Mouse (Mus musculus) macrophage (primary cell): ENCODE data around the gene Cacna1i. TPM values are rescaled to one million over a fixed set of nuclear protein-coding genes. Genes with fewer than 3 reads are reported as not detected.

ENCODE experiments used
- H3K27ac ChIP-seq: fragments of 350-480 bp; formaldehyde crosslinking; 2 replicates; pipeline ENCODE4 v1.9.0; 2021
- H3K36me3 ChIP-seq: fragments of 350-480 bp; formaldehyde crosslinking; 2 replicates; pipeline ENCODE4 v1.9.0; 2021; ENCODE audit errors: inconsistent target
- H3K4me3 ChIP-seq: fragments of 350-480 bp; formaldehyde crosslinking; 2 replicates; pipeline ENCODE4 v1.9.0; 2021; ENCODE audit errors: inconsistent target
- H3K79me2 ChIP-seq: fragments of 350-480 bp; formaldehyde crosslinking; 2 replicates; pipeline ENCODE4 v1.9.0; 2021; ENCODE audit errors: inconsistent target
- whole genome bisulfite sequencing: methylation state at CpG from one replicate; pipeline ENCODE4 v1.1.7; 2026; ENCODE audit warnings: inconsistent platforms; ENCODE audit not compliant: missing documents; 5-methylcytosine and 5-hydroxymethylcytosine counted together
- polyA plus RNA-seq: library from polyadenylated mRNA; stranded (reverse); fragments of 250-400 nt; gene quantifications from 3 replicates; pipeline ENCODE4 v1.2.4, GENCODE M21; 2018; ENCODE audit warnings: inconsistent platforms

Cacna1i gene
- polyA plus RNA-seq, 1 experiment from 2014 or later = not detected

DNA sequence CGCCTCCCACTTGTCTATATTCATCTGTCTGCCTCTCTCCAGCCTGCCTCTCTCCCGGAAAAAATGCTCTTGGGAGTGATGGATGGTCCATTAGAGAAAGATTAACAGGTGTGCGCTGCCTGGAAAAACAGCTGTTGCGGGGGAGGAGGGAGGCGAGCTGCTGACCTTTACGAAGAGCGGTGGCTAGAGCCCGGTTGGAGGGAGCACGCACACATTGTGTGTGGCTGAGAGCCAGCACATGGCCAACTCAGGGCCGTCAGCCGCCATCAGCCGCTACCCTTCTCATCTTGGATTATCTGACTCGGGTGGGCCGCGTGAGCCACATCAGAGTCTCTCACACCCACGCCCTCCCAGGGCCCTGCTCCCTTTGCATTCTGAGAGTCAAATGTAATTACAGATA is 79.9 kb downstream of the Cacna1i start:
- no peak overlapping the region for H3K27ac ChIP-seq
- no peaks in the 10 kb centered on the region for H3K36me3 ChIP-seq
- H3K4me3 ChIP-seq = no peak overlapping the region
- whole genome bisulfite sequencing = 81% methylated on average over 15 of the region's 16 CpGs
- H3K79me2 ChIP-seq = no peaks in the 10 kb centered on the region

DNA sequence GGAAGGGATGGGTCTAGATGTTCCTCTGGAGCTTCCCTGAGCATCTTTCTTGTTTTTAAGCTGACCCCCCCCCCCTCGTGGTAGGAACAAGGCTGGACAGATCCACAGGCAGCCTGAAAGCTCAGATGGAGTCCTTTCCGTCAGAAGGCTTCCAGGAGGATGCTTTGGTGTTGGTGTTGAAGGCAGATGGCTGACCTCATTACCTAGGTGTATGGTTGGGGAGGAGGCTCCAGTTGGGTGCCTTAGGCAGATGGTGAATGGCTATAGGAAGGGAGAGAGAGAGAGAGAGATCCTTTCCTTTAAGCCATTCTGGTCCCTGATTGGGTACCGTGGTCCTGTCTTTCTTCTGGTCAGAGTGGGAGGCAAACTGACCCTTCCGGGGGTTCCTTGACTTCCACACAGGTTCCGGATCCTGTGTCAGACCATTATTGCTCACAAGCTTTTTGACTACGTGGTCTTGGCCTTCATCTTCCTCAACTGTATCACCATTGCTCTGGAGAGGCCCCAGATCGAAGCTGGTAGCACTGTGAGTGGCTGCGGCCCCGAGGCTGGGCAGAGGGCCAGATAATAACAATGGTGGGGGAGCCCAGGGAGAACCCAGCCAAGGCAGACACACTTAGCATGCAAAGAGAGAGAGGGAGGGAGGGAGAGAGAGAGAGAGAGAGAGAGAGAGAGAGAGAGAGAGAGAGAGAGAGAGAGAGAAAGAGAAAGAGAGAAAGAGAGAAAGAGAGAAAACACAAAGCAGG is 86.4 kb downstream of the Cacna1i start:
- H3K27ac ChIP-seq = no peak overlapping the region
- H3K79me2 ChIP-seq = no peaks in the 10 kb centered on the region
- H3K36me3 ChIP-seq = no peaks in the 10 kb centered on the region
- WGBS = 72% methylated on average over 9 of the region's 9 CpGs
- H3K4me3 ChIP-seq = no peak overlapping the region

DNA sequence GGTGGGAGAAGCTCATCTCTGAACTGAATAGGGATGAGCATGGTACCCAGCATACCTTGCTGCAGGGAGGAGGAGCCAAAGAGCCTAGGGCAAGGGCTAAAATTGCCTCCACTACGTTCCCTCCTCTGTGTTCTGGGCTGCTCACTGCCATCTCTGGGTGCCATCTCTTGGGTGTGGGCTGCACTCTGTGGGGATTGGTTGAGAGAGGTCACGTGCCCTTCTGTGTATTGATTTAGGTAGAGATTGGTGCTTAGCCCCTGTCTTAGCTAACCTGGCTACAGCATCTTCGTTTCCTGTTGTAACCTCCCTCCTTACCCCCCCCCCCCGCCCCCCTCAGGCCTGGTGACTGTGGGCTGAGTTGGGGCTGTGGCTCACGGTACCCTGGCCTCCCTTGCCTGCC is 87.8 kb downstream of the Cacna1i start:
- no peak overlapping the region for H3K4me3 ChIP-seq
- no peaks in the 10 kb centered on the region for H3K36me3 ChIP-seq
- no peaks in the 10 kb centered on the region for H3K79me2 ChIP-seq
- WGBS = 70% methylated on average over 5 of the region's 5 CpGs
- H3K27ac ChIP-seq = no peak overlapping the region

DNA sequence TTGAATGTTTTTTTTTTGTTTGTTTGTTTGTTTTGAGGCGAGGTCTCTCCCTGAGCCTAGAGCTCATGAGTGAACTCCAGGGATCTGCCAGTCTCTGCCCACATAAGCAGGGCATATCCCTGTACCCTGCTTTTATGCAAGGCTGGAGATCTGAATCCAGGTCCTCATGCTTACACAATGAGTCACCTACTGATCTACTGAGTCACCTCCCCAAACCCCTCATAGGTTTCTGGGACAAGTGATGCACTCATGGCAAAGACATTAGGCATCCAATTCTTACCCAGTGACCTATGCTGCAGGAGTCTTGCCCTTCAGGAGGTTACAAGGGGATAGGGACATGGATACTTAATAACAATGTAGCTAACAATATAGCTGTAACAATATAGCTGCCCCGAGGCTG is 100.1 kb downstream of the Cacna1i start:
- H3K4me3 ChIP-seq = no peak overlapping the region
- H3K36me3 ChIP-seq = no peaks in the 10 kb centered on the region
- WGBS = 100% methylated on average over 2 of the region's 2 CpGs
- no peak overlapping the region for H3K27ac ChIP-seq
- no peaks in the 10 kb centered on the region for H3K79me2 ChIP-seq

DNA sequence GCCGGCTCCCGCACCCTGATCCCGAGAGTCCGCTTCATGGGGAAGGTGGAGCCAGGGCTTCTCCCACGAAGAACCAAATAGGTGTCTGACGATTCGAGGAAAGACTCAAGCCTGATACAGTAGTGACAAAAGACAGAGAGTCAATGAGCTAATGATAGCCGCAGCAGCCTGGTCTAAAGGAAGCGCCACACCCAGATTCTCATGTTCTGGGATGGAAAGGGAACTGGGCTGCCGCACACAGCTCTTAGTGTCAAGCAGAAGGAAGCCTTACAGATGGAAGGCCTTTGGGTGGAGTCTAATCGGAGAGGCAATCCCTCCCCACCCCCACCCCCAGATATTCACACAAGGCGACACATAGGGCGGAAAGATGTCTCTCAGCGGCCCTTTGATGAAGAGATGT is 104.8 kb downstream of the Cacna1i start:
- H3K36me3 ChIP-seq = no peaks in the 10 kb centered on the region
- H3K4me3 ChIP-seq = no peak overlapping the region
- no peak overlapping the region for H3K27ac ChIP-seq
- 89% methylated on average over 11 of the region's 14 CpGs for WGBS
- H3K79me2 ChIP-seq = no peaks in the 10 kb centered on the region

DNA sequence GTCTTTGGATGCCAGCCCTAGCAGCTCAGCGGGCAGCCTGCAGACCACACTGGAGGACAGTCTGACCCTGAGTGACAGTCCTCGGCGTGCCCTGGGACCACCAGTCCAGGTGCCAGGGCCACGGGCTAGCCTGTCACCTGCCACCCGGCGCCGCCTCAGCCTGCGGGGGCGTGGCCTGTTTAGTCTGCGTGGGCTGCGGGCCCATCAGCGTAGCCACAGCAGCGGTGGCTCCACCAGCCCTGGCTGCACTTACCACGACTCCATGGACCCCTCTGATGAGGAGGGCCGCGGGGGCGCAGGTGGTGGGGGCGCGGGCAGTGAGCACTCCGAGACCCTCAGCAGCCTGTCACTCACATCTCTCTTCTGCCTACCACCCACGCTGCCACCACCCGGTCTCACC is 108.0 kb downstream of the Cacna1i start:
- Histone ChIP-seq H3K79me2 (no peaks in the 10 kb centered on the region), H3K4me3 (no peak overlapping the region), H3K27ac (no peak overlapping the region), H3K36me3 (no peaks in the 10 kb centered on the region)
- 79% methylated on average over 10 of the region's 22 CpGs for WGBS

DNA sequence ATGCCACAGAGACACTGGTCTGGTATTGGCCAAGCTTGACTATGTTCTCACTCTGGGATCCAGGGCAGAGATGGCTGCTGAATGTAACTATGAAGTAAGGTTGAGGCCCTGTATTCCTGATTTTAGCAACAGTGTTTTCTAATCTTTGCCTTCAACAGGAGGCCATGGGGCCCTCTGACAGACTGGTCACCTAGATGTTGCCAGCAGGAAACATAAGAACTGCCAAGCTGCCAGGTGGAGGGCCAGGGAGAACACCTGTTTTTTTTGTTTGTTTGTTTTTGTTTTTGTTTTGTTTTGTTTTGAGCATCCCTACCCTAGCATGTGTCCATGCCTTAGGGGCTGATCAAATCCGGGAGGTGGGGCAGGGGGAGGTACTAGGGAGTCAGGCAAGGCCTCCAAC is 112.4 kb downstream of the Cacna1i start:
- Histone ChIP-seq H3K4me3 (no peak overlapping the region), H3K36me3 (no peaks in the 10 kb centered on the region), H3K27ac (no peak overlapping the region), H3K79me2 (no peaks in the 10 kb centered on the region)
- WGBS = 94% methylated on average over 1 of the region's 1 CpGs

DNA sequence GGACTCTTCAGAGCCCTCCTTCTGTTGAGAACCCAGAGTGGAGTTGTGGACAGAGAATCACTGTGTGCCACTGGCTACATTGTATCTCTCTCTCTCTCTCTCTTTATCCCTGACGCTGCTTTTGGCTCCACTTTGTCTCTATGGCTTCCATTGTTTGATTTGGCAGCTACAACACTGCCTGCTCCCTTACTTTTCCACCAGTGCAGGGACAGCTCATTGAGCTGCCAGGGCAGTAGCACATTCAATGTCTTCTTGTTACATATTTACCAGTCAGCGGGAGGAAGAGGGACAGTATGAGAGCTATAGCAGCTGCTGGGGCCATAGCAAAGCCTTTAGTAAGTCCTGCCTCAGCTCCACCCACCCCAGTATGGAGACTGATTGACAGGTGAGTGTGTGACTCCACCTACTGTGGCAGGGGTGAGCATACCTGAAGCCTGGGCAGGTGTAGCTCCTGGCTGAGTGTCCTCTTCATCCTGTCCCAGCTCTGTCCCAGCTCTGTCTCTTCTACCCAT is 114.4 kb downstream of the Cacna1i start:
- Histone ChIP-seq H3K79me2 (no peaks in the 10 kb centered on the region), H3K4me3 (no peak overlapping the region), H3K27ac (no peak overlapping the region), H3K36me3 (no peaks in the 10 kb centered on the region)
- WGBS = 71% methylated on average over 2 of the region's 2 CpGs

DNA sequence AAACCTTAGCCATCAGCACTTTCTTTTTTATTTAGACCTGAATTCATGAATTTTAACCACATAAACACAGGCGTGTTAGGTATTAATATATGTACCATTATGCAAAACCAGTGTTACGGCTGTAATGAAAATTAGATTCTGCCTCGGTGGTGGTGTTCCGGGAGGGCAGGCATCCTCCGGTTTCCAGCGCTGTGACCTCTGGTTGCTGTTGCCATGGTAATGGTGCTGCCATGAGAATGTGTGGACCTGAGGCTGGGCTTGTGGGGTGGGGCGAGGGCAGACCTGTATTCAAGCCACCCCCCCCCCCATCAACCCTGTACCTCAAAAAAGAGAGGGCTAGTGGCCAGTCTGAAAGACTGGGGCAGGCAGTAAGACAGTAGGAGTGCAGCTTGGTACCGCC is 114.9 kb downstream of the Cacna1i start:
- Histone ChIP-seq H3K27ac (no peak overlapping the region), H3K4me3 (no peak overlapping the region), H3K36me3 (no peaks in the 10 kb centered on the region), H3K79me2 (no peaks in the 10 kb centered on the region)
- WGBS = 88% methylated on average over 8 of the region's 8 CpGs

DNA sequence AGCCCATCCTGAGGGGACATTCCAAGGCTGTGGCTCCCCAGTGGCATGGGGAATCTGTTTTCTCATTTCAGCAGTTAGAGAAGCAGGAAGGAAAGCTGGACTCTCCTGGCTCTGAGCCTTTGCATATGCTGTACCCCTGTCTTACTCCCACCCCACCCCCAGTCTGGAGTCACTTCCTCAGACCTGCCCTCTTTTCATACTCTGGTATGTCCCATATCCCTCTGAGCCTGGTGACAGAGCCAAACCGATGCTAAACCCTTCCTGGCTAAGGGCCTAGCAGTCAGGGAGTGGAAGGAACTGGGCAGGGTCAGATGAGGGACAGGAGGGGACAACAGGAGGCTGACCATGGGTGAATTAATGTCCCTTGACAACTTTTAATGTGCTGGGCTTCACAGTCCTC is 120.8 kb downstream of the Cacna1i start:
- no peak overlapping the region for H3K4me3 ChIP-seq
- no peaks in the 10 kb centered on the region for H3K79me2 ChIP-seq
- no peak overlapping the region for H3K27ac ChIP-seq
- 40% methylated on average over 1 of the region's 1 CpGs for WGBS
- no peaks in the 10 kb centered on the region for H3K36me3 ChIP-seq

DNA sequence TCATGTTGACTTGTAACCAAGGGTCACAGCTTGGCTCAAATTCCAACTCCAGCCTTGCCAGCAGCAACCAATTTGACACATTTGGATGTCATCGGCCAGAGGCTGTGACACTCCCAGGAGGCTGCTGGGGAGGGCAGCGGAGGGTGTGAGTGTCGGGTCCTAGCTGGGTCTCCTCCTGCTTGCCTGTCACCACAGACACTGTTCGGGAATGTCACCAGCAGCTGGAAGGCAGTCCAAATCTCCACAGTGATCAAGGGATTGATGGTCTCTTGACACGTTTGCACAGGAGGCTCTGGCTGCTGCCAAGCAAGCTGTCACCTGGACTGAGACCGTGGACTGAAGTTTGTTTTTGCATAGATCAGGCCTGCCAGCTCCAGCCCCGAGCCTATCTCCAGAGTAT is 123.6 kb downstream of the Cacna1i start:
- H3K4me3 ChIP-seq = no peak overlapping the region
- no peak overlapping the region for H3K27ac ChIP-seq
- WGBS = 92% methylated on average over 7 of the region's 7 CpGs
- H3K79me2 ChIP-seq = no peaks in the 10 kb centered on the region
- no peaks in the 10 kb centered on the region for H3K36me3 ChIP-seq

DNA sequence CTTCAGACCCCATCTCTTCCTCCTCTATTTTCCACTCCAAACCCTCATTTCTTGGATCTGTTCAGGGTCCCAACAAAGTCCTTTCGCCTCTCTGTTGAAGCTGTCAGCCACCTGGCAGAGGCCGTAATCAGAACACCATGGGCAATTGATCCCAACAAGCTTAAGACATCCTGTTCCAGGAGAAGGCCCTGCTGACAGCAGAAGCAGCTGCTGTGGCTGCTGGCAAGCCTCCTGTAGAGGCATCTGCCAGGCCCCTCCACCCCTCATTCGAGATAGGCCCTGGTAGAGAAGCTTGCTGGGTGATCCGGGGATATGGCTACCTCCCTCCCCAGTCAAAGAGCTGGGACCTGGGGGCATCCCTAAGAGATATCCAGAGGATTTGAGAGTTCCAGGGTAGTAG is 126.0 kb downstream of the Cacna1i start:
- no peaks in the 10 kb centered on the region for H3K36me3 ChIP-seq
- 87% methylated on average over 4 of the region's 4 CpGs for WGBS
- H3K79me2 ChIP-seq = no peaks in the 10 kb centered on the region
- H3K4me3 ChIP-seq = no peak overlapping the region
- no peak overlapping the region for H3K27ac ChIP-seq

DNA sequence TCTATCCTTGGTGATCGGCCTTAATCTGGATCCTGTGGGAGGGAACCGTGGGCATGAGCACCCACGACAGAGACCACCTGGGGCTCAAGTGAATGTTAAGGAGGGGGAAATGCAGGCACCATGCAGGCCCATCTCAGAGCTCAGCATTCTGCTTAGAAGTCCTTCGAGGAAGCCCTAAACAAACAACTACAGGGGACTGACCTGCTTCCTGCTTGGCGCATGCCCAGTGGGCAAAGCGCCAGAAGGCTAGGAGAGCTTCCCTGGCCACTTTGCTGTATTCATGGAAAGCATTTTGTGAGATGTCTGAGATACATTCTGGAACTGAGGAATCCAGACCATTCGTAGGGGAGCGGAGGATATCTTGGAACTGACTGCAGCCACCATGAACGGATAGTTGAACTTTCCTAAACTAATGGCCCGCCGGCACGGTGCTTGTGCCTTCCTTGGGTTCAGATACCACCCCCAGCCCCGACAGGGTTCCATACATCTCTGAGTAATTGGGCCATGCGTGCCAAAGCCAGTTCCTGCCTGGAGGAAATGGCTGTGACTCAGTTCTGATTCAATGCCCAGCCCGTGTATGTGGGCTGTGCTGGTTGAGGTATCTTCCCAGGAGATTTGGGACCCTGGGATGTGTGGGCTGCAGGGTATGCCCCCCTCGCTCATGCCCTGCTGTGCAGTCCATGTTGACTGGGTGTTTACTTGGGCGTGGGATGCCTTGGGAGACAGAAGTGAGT is 127.1 kb downstream of the Cacna1i start:
- 77% methylated on average over 17 of the region's 17 CpGs for WGBS

DNA sequence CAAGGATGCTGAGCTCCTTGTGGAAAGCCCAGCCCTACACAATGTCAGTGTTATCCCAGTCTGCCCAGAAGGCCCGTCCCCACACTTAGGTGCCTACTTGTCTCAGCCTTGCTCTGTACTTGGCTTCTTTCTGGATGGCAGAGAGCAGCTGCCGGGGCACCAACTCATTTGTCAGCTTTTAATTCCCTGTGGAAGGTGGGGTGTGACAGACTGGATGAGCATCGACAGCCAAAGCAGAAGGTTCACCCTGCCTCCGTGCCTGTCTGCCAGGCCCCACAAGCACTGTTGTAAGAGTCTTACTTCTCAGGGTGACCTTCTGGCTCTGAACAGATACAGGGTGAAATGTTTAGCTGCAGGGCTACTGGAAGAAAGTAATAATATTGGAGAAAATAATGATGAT is 128.1 kb downstream of the Cacna1i start:
- WGBS = 89% methylated on average over 4 of the region's 4 CpGs
- no peaks in the 10 kb centered on the region for H3K79me2 ChIP-seq
- no peaks in the 10 kb centered on the region for H3K36me3 ChIP-seq
- H3K27ac ChIP-seq = no peak overlapping the region
- no peak overlapping the region for H3K4me3 ChIP-seq

More for the DNA sequence above, 127.1 kb downstream of the Cacna1i start:
- Histone ChIP-seq H3K36me3 (no peaks in the 10 kb centered on the region), H3K79me2 (no peaks in the 10 kb centered on the region), H3K27ac (no peak overlapping the region), H3K4me3 (no peak overlapping the region)

DNA sequence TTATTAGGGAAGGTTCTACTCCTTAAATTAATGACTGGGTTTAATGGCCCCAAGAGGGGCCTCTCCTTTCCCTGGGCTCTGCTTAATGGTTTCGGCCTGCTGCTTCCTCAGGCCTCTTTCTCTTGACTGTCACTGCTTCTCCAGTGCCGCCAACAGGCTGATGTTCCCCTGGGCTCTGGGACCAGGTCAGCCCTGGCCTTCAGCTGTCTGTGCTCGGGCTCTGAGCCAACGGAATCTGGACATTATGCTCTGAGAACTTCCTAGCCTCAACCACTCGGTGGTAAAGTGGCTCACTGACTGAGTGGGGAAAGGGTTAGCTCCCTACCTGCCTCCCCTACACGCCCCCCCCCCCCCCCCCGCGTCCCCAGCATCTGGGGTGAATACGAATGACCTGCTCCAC is 130.0 kb downstream of the Cacna1i start:
- H3K36me3 ChIP-seq = no peaks in the 10 kb centered on the region
- no peaks in the 10 kb centered on the region for H3K79me2 ChIP-seq
- no peak overlapping the region for H3K27ac ChIP-seq
- WGBS = 75% methylated on average over 9 of the region's 9 CpGs
- H3K4me3 ChIP-seq = no peak overlapping the region
